Mouse (Mus musculus) brain, embryonic 14.5 days (tissue): ENCODE measurements at regions not wholly inside any gene's neighbourhood (a gene's known extent, or its start where the extent isn't known, plus 50 kb on each side); places are given as distances from the start of the nearest gene placed in this dataset.

ENCODE experiments used
- CTCF ChIP-seq: fragments of 200-500 bp; IDR thresholded peaks from 2 replicates; pipeline ENCODE4 v1.5.1; 2012; ENCODE audit warnings: inconsistent platforms, mild to moderate bottlenecking, moderate library complexity, borderline replicate concordance; ENCODE audit not compliant: insufficient read depth, insufficient read length; ENCODE audit errors: extremely low read depth
- POLR2A ChIP-seq: fragments of 200-500 bp; IDR thresholded peaks from 2 replicates; pipeline ENCODE4 v1.6.1; 2012; ENCODE audit warnings: mild to moderate bottlenecking, inconsistent platforms, borderline replicate concordance; ENCODE audit not compliant: poor library complexity, insufficient read depth, insufficient read length, severe bottlenecking; ENCODE audit errors: extremely low read depth

- TF ChIP-seq CTCF: no peak
- no peak for TF ChIP-seq POLR2A
These were observed 288.9 kb upstream of the Gm49339 start for GRCm38 (mm10) chr10:51191407-51192059.
